Mouse (Mus musculus) embryonic facial prominence, embryonic 15.5 days (tissue): ENCODE data around the gene Sel1l. TPM values are rescaled to one million over a fixed set of nuclear protein-coding genes. Genes with fewer than 3 reads are reported as not detected.

Experiments used
- ATAC-seq: fragments of 200-750 bp; cut with Nextera tagmentation; 2 replicates; pipeline ENCODE4 v1.8.0; 2017; ENCODE audit warnings: low read depth, moderate TSS enrichment; ENCODE audit not compliant: insufficient number of reproducible peaks, low FRiP score, low TSS enrichment
- H3K27ac ChIP-seq: fragments of 300-500 bp; sonication (generic); replicated peaks from 2 replicates; pipeline ENCODE4 v1.5.1; 2015; ENCODE audit warnings: mild to moderate bottlenecking, inconsistent platforms
- H3K27me3 ChIP-seq: fragments of 300-500 bp; sonication (generic); 2 replicates; pipeline ENCODE4 v1.6.1; 2015; ENCODE audit warnings: inconsistent platforms
- H3K36me3 ChIP-seq: fragments of 300-500 bp; sonication (generic); 2 replicates; pipeline ENCODE4 v1.6.1; 2015; ENCODE audit warnings: mild to moderate bottlenecking, inconsistent platforms
- H3K4me1 ChIP-seq: fragments of 300-500 bp; sonication (generic); 2 replicates; pipeline ENCODE4 v1.6.1; 2015; ENCODE audit warnings: inconsistent platforms
- H3K4me2 ChIP-seq: fragments of 300-500 bp; sonication (generic); replicated peaks from 2 replicates; pipeline ENCODE4 v1.6.1; 2015; ENCODE audit warnings: mild to moderate bottlenecking, inconsistent platforms
- H3K4me3 ChIP-seq: fragments of 300-500 bp; sonication (generic); replicated peaks from 2 replicates; pipeline ENCODE4 v1.5.1; 2015; ENCODE audit warnings: mild to moderate bottlenecking, inconsistent platforms
- H3K9ac ChIP-seq: fragments of 300-500 bp; sonication (generic); 2 replicates; pipeline ENCODE4 v1.6.1; 2015; ENCODE audit warnings: inconsistent platforms
- H3K9me3 ChIP-seq: fragments of 300-500 bp; sonication (generic); replicated peaks from 2 replicates; pipeline ENCODE4 v1.6.1; 2016; ENCODE audit warnings: inconsistent platforms
- WGBS: fragments of 180-500 bp; shearing (Covaris S2); methylation state at CpG from one replicate; pipeline ENCODE4 v1.1.7; 2015; 5-methylcytosine and 5-hydroxymethylcytosine counted together
- polyA plus RNA-seq: library from polyadenylated mRNA; unstranded; fragments of >200 nt; fragmentation: Nextera tagmentation; extraction: Ambion mirVana; gene quantifications from 2 replicates; pipeline ENCODE4 v1.2.1, GENCODE M21; 2015

The Sel1l gene
- 90.9 and 92.3 TPM in 2 replicates for polyA plus RNA-seq

DNA sequence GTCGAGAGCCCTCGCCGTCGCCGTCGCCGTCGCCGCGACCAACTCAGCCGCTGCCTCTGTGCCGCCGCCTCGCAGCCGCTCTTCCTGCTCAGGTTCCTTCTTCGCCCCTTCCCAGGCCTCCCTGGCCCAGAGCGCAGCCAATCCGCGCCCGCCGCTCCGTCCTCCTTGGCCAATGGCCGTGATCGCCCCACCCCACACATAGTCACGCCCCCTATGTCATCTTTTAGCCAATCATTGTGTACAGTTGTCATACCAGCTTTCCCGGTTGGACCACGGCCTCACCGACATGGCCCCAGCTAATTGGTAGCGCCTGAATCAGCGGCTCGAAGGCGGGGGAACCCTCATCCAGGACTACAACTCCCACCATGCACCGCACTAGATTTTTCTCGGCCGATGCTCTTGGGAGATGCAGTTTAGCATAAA is at the start of gene Sel1l:
Gene Sel1l, minus strand, starts transcription at position 113 of the 423 bp plus-strand sequence.
- WGBS: 0% methylated on average over 33 of the region's 35 CpGs
- Histone ChIP-seq H3K4me2 (peak within 1 kb of the TSS; percentile 86), H3K4me1 (peaks cover 14% of the 10 kb centered on the region), H3K9me3 (no peaks in the 10 kb centered on the region), H3K27ac (0 out of 2 replicates have a peak within 1 kb of the TSS, but pooled peaks have one; percentile 3), H3K27me3 (no peaks in the 10 kb centered on the region), H3K4me3 (peak within 1 kb of the TSS; percentile 68), H3K9ac (peak within 1 kb of the TSS; percentile 79), H3K36me3 (no peaks in the 10 kb centered on the region; the same call in 1 of the 2 replicates)
- peak; percentile 99 for ATAC-seq

DNA sequence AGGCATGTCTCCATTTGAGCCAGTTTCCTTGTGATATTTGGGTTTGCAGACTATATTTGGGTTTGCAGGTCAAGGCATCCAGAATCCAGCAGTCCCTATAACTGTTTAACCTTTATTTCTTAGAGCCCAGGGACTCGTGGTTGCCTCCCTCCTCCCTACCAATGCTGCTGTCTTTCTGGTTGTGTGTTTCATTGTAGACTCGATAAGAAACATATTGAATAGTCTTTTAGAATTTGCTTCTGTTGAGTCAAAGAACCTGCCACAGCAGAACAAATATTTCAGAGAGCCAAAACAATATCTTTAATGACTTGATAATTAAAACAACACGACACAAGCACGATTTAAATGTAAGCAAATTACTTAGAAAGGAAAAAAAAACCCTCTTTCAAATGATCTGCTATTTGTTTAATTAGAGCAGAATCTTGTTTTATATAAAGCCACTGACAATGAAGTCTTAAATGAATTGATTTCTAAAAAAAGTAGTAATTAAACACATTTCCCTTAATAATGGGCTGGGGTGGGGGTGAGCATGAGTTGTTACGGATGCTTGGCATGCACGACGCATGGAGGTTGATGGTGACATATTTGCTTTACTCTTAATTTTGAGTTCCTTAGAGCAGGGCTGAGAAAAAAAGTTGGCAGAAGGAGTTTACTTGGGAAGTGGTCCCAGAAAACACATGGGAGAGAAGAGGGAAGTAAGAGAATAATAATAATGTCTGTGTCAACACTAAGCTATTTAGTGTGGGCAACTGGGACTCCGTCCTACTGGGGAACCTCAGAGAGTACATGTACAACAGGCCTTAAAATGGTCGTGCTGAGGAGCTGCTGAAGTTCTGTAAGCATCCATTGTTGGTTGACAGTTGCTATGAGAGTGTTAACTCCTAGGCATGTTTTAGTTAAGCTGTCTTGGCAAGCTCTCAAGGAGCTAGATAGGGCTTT is 43.9 kb upstream of the Sel1l start:
- no peak overlapping the region for H3K4me3 ChIP-seq
- no peaks in the 10 kb centered on the region for H3K9me3 ChIP-seq
- H3K36me3 ChIP-seq: no peaks in the 10 kb centered on the region
- H3K27ac ChIP-seq: no peak overlapping the region
- no peak overlapping the region for H3K9ac ChIP-seq
- H3K4me2 ChIP-seq: no peak overlapping the region
- no peaks in the 10 kb centered on the region for H3K4me1 ChIP-seq
- no peak for ATAC-seq
- H3K27me3 ChIP-seq: no peaks in the 10 kb centered on the region
- WGBS: 70% methylated on average over 9 of the region's 9 CpGs

DNA sequence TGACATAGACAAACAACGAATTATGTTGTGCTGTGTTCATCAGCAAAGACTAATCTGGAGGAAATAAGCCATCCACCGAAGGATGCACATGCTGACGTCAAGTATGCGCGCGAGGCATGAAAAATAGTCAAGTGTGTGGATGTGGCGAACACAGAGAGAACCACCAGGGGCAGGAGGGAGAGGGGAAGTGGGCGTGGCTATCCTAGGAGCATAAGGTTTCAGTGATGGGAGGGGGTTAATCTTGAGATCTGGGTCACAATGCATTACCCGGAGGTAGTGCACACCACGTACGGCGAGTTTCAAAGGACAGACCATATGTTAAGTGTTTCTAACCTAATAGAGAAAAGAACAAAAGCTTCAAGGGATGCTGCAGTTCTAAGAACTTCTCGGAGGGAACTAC is 31.5 kb upstream of the Sel1l start:
- no peaks in the 10 kb centered on the region for H3K9me3 ChIP-seq
- WGBS: 67% methylated on average over 13 of the region's 13 CpGs
- H3K36me3 ChIP-seq: no peaks in the 10 kb centered on the region
- H3K27ac ChIP-seq: no peak overlapping the region
- no peak overlapping the region for H3K4me3 ChIP-seq
- H3K4me1 ChIP-seq: no peaks in the 10 kb centered on the region
- no peak overlapping the region for H3K4me2 ChIP-seq
- no peak for ATAC-seq
- H3K9ac ChIP-seq: no peak overlapping the region
- H3K27me3 ChIP-seq: no peaks in the 10 kb centered on the region

DNA sequence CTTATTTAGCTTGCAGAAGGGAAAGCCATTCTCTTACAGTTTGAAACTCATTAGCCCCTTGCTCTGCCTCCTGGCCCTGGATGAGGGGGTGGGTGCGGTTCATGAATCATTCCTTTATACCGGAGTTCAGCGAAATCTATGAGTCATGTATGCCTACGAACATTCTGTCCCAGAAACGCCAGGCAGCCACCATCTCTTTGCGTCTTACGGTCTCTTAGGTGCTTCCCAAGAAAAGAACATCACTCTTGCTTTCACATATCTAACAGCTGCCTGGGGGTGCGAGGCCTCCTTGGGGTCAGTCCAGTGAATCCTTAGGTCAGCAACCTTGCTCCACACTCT is 29.9 kb upstream of the Sel1l start:
- Histone ChIP-seq H3K9ac (no peak overlapping the region), H3K4me1 (no peaks in the 10 kb centered on the region), H3K27ac (no peak overlapping the region), H3K4me2 (no peak overlapping the region), H3K36me3 (no peaks in the 10 kb centered on the region), H3K9me3 (no peaks in the 10 kb centered on the region), H3K4me3 (no peak overlapping the region), H3K27me3 (no peaks in the 10 kb centered on the region)
- 59% methylated on average over 8 of the region's 8 CpGs for WGBS
- ATAC-seq: no peak

DNA sequence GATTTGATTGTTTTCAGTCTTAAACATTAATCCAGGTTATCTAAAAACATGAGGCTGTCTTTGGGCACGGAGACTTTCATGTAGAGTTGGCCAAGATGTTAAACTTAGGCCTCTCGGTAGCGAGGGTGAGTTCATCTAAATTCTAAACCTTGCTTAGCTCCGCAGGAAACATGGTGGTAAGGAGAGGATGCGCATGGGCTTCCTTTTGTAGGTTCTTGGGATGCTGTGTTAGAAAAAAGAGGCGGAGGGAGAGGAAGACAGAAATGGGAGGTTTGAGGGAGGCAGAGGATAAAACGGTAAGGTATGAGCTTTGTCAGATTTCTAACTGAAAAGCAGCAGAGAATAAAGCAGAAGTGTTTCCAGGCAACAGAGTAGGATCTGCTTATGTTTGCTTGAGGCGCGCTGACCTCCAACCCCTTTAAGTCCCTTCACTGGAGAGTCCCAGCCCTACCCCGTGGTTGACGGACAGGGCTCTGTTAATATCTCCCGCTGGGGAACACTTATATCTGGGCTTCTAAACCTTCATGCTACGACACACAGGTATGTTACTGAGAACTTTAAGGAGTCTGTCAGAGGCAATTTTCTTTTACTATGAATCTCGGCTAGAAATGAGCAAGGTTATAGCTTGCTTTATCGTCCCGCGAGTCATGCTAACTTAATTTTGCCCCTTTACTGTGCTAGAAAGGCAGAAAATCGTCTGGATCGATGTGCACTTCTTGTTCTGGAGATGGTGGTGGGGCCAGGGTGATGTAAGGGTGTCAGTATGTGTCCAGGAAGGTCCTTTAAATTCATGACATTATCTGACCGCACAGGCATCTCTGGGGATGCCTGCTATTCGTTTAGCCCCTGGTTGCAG is 29.3 kb upstream of the Sel1l start:
- H3K27ac ChIP-seq: no peak overlapping the region
- H3K4me3 ChIP-seq: no peak overlapping the region
- no peak for ATAC-seq
- no peaks in the 10 kb centered on the region for H3K9me3 ChIP-seq
- no peaks in the 10 kb centered on the region for H3K36me3 ChIP-seq
- H3K27me3 ChIP-seq: no peaks in the 10 kb centered on the region
- no peak overlapping the region for H3K9ac ChIP-seq
- H3K4me1 ChIP-seq: no peaks in the 10 kb centered on the region
- H3K4me2 ChIP-seq: no peak overlapping the region
- WGBS: 52% methylated on average over 21 of the region's 21 CpGs

DNA sequence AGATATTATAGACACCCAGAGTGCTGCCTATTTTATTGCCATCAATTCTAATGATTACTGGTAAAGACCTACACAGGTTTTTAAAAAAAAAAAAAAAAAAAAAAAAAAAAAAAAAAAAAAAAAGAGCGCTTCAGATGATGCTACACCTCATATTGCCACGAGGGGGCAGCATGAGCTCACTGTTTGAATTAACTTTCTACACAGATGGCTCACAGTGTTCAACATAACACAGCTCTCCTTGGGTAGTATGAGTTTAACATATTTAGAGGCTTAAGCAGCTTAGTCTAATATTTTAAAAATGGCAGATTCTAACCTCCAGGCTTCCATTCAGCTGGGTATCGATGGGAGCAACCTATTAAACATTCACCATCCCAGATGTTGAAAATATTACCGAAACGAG is 28.7 kb upstream of the Sel1l start:
- no peaks in the 10 kb centered on the region for H3K27me3 ChIP-seq
- H3K36me3 ChIP-seq: no peaks in the 10 kb centered on the region
- no peak overlapping the region for H3K9ac ChIP-seq
- H3K4me2 ChIP-seq: no peak overlapping the region
- WGBS: 20% methylated on average over 5 of the region's 5 CpGs
- no peak for ATAC-seq
- no peak overlapping the region for H3K27ac ChIP-seq
- no peaks in the 10 kb centered on the region for H3K4me1 ChIP-seq
- no peaks in the 10 kb centered on the region for H3K9me3 ChIP-seq
- H3K4me3 ChIP-seq: no peak overlapping the region

DNA sequence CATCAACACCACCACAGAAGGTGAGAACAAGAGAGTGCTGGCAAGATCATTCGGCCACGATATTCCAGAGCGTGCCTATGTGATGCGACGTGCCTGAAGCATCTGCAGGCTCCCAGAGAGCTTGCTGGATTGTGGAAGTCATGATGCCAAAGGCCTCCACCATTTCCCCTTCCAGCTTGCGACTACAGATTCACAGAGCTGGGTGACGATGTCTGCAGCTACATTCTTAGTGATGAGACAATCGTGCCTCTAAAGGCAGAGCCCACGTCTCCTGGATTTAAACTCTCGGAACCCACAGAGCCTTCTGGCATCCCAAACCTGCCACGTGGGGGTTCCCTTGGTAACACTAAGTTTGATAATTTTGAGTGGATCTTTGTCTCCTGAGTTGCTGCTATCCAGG is 21.7 kb upstream of the Sel1l start:
- Histone ChIP-seq H3K27ac (no peak overlapping the region), H3K9ac (no peak overlapping the region), H3K4me2 (no peak overlapping the region), H3K4me3 (no peak overlapping the region), H3K27me3 (no peaks in the 10 kb centered on the region), H3K36me3 (no peaks in the 10 kb centered on the region), H3K9me3 (no peaks in the 10 kb centered on the region), H3K4me1 (no peaks in the 10 kb centered on the region)
- no peak for ATAC-seq
- 95% methylated on average over 11 of the region's 11 CpGs for WGBS

DNA sequence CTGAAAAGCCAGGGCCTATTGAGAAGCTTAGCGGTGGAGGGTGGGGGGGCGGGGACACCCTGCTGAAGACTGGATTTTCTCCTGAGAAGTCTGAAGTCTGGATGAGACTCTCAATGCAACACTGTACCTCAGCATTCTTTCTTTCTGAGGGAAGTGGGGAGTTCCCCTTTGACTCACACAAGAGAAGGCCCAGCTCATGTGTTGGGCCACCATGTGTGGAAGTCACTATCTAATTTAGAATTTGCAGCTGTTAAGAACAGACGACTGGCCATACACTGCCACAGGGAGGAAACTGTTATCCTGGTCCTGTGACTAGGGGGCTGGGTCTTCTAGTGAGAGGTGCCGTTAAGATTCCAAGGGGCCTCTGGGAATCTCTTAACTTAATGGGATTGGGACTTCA is 20.4 kb upstream of the Sel1l start:
- Histone ChIP-seq H3K9me3 (no peaks in the 10 kb centered on the region), H3K27me3 (no peaks in the 10 kb centered on the region), H3K4me1 (no peaks in the 10 kb centered on the region), H3K27ac (no peak overlapping the region), H3K9ac (no peak overlapping the region), H3K36me3 (no peaks in the 10 kb centered on the region), H3K4me2 (no peak overlapping the region), H3K4me3 (no peak overlapping the region)
- no peak for ATAC-seq
- WGBS: 56% methylated on average over 4 of the region's 4 CpGs

DNA sequence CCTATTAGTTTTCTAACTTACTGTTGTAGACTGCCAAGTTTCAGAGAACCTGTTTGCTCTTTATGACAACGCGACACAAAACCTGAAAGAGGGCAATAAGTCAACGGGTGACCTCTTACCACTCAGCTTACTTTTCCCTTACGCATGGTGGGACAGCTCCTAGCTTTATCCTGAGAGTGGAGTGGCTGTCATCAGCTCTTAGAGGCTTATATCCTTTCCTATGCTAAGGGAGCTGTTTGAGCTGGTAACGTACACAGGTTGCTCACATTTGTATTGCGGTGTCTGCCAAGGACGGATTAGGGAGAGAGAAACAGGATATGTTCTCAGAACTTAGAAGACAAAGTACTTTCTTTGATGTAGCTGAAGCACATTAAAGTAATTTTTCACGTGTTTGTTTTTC is 5.4 kb upstream of the Sel1l start:
- no peaks in the 10 kb centered on the region for H3K4me1 ChIP-seq
- no peak overlapping the region; the same call in 1 of the 2 replicates for H3K27ac ChIP-seq
- no peak overlapping the region for H3K4me2 ChIP-seq
- H3K36me3 ChIP-seq: no peaks in the 10 kb centered on the region
- ATAC-seq: no peak
- H3K4me3 ChIP-seq: no peak overlapping the region
- H3K9me3 ChIP-seq: no peaks in the 10 kb centered on the region
- 46% methylated on average over 8 of the region's 8 CpGs for WGBS
- no peak overlapping the region for H3K9ac ChIP-seq
- no peaks in the 10 kb centered on the region for H3K27me3 ChIP-seq

DNA sequence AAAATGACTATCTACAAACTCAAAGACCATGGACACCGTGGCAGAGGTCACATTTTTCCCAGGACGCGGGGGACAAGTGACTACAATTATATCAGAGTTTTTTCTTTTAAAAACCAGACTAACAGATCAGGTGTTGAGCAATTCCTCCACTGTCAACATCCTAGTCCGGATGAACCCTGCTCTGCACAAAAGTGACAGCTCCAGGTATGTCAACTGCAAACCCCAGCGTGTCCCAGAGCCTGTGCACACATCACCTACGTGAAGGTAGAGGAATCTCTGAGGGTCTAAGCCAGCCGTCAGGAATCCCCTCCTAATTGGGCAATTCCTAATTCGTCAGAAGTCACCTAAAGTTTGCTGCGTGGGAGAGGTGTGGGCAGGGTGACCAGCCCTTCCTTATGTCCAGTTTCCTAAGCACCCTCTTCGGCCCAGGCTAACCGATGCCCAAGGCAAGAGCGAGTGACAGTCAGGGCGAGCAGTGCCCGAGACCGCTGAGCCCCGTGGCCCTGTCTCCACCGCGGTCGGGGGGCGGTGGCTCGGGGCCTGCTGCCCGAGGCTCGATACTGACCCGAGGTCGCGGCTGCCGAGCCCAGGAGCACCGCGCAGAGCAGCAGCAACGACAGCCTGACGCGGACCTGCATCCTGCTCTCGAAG is 438 bp downstream of the Sel1l start:
- H3K9ac ChIP-seq: peak overlapping the region; percentile 79
- peaks cover 14% of the 10 kb centered on the region for H3K4me1 ChIP-seq
- H3K27ac ChIP-seq: 0 out of 2 replicates have a peak overlapping the region, but pooled peaks have one; percentile 3
- WGBS: 2% methylated on average over 33 of the region's 33 CpGs
- H3K4me3 ChIP-seq: peak overlapping the region; percentile 68
- no peaks in the 10 kb centered on the region for H3K9me3 ChIP-seq
- H3K27me3 ChIP-seq: no peaks in the 10 kb centered on the region
- no peaks in the 10 kb centered on the region; the same call in 1 of the 2 replicates for H3K36me3 ChIP-seq
- ATAC-seq: peak; percentile 45
- H3K4me2 ChIP-seq: peak overlapping the region; percentile 86

DNA sequence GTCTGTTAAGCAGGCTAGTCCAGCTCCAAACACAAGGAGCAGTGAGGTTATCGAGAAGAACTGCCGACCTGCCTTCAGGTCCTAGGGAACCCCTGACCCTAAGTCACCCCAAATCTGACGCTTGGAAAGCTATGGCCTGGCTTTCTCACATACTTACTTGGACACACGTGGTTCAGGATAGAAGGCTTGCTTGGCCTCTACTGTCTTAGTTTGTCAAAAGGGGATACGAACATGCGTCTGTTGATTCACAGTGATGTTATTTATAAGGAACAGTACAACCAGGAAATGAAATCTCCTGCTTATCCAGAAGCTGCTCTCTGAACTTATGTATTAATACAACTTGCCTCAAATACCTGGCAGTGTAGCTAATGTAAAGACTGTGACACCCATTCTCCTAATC is 2.9 kb downstream of the Sel1l start:
- Histone ChIP-seq H3K27ac (no peak overlapping the region), H3K4me1 (peaks cover 14% of the 10 kb centered on the region), H3K9ac (no peak overlapping the region), H3K4me3 (no peak overlapping the region), H3K4me2 (no peak overlapping the region), H3K27me3 (no peaks in the 10 kb centered on the region), H3K36me3 (peaks cover 10% of the 10 kb centered on the region), H3K9me3 (no peaks in the 10 kb centered on the region)
- ATAC-seq: no peak
- 89% methylated on average over 6 of the region's 6 CpGs for WGBS
